31 mouse cellular contexts compared by ENCODE assay signal in the genomic region with DNA sequence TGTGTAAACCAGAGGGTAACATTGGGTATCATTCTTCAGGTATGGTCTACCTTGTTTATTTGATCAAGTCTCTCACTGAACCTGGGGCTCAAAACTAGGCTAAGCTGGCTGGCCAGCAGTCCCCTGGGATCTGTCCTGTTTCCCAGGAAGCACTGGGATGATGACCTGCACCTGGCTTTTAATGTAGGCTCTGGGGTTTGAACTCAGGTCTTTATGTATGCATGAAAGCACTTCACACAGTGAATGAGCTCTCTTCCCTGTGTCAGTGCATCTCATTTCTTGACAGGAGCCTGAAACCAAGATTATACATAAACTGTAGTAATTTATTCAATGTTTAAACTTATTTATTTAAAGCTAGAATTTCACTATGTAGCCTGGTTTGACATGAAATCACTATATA.
"Had no signal": no experiment of that assay in that cellular context is flagged by ENCODE, and none has a peak within 500 bp of the region (broad histone marks: within the 10 kb centered on the region; RNA-seq: fewer than 3 reads in every experiment).

No protein-coding gene starts in this region.

- H3K36me3 ChIP-seq: limb, embryonic 10.5 days; limb, embryonic 12.5 days; limb, embryonic 13.5 days; limb, embryonic 15.5 days; liver, embryonic 12.5 days; liver, embryonic 13.5 days; liver, embryonic 15.5 days; lung, embryonic 15.5 days; midbrain, embryonic 10.5 days; midbrain, embryonic 12.5 days; midbrain, embryonic 13.5 days; midbrain, embryonic 15.5 days had no signal

- ATAC-seq: liver, embryonic 12.5 days; liver, postnatal 0 days; lung, postnatal 0 days; midbrain, embryonic 13.5 days; midbrain, embryonic 15.5 days; midbrain, embryonic 16.5 days had no signal

- H3K4me2 ChIP-seq: limb, embryonic 12.5 days; limb, embryonic 13.5 days; limb, embryonic 15.5 days; liver, embryonic 11.5 days; liver, embryonic 12.5 days; liver, embryonic 13.5 days; liver, embryonic 15.5 days; lung, embryonic 14.5 days; lung, embryonic 15.5 days; midbrain, embryonic 11.5 days; midbrain, embryonic 12.5 days; midbrain, embryonic 13.5 days; midbrain, embryonic 15.5 days had no signal

- H3K27me3 ChIP-seq: lung, embryonic 15.5 days; midbrain, embryonic 13.5 days; midbrain, embryonic 15.5 days had no signal

- H3K9ac ChIP-seq: limb, embryonic 12.5 days; limb, embryonic 13.5 days; limb, embryonic 15.5 days; liver, embryonic 12.5 days; liver, embryonic 13.5 days; liver, embryonic 14.5 days; liver, embryonic 15.5 days; liver, postnatal 0 days; lung, embryonic 14.5 days; lung, embryonic 15.5 days; midbrain, embryonic 12.5 days; midbrain, embryonic 13.5 days; midbrain, embryonic 15.5 days had no signal

- H3K27ac ChIP-seq: left cerebral cortex, adult 2 months; limb, embryonic 10.5 days; limb, embryonic 12.5 days; limb, embryonic 13.5 days; limb, embryonic 15.5 days; liver, embryonic 12.5 days; liver, embryonic 13.5 days; liver, embryonic 14.5 days; liver, embryonic 15.5 days; lung, embryonic 15.5 days; macrophage; midbrain, embryonic 10.5 days; midbrain, embryonic 12.5 days; midbrain, embryonic 13.5 days; midbrain, embryonic 15.5 days had no signal

- H3K9me3 ChIP-seq: limb, embryonic 10.5 days; limb, embryonic 12.5 days; limb, embryonic 13.5 days; limb, embryonic 15.5 days; liver, embryonic 12.5 days; liver, embryonic 13.5 days; liver, embryonic 15.5 days; lung, embryonic 15.5 days; megakaryocyte, embryonic 14.5 days; midbrain, embryonic 10.5 days; midbrain, embryonic 12.5 days; midbrain, embryonic 13.5 days; midbrain, embryonic 15.5 days had no signal

- H3K4me3 ChIP-seq: left cerebral cortex, adult 2 months; limb, embryonic 10.5 days; limb, embryonic 12.5 days; limb, embryonic 13.5 days; limb, embryonic 15.5 days; liver, embryonic 12.5 days; liver, embryonic 13.5 days; liver, embryonic 15.5 days; lung, embryonic 15.5 days; megakaryocyte, embryonic 14.5 days; midbrain, embryonic 10.5 days; midbrain, embryonic 12.5 days; midbrain, embryonic 13.5 days; midbrain, embryonic 15.5 days; myocyte had no signal

- DNase-seq: liver; liver, embryonic 13.5 days; liver, postnatal 0 days; lung, adult 18-20 months; lung, adult 2 months; lung, embryonic 14.5 days; lung, postnatal 10 days; lung, postnatal 14 days; lung, postnatal 36 days; lung, postnatal 4 days; midbrain, embryonic 14.5 days had no signal
